Mouse (Mus musculus) adrenal gland, adult (tissue): ENCODE data around the gene Olfr1412.

Experiments used
- DNase-seq, 2 experiments: peaks; one replicate each; pipeline ENCODE4 v3.0.0; 2022 to 2023; ENCODE audit warnings: low spot score in 1 of 2; ENCODE audit not compliant: inconsistent age in 2 of 2

The Olfr1412 gene

DNA sequence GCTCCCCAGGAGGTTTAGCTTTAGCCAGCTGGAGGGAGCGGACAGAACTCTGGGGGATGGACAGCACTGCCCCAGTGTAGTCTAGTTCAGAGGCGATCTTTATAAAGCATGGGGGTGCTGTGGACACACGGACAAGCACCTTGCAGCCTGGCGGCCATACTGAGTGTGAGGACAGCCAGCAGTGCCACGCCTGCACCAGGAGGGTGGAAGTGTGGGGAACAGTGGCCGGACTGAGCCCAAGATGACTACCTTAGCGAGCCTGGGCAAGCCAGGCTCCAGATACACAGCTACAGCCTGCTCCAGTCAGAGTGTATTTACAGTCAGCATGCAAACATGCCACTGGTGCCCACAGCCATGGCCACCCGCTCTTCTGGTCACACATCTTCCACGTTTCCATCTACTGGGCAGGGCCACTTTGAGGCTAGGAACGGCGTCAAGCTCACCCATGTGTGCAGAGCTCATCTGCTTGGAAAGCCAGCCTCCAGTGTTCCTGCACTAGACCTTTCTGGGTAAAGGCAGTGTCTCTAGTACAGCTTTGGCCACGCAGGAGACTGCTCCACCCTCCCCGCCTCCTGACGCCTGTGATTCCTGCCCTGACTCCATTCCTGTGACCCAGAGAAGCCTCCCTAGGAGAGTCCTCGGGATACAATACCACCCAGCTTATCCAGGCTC is 52.1 kb downstream of the Olfr1412 start:
- DNase-seq: no peak

DNA sequence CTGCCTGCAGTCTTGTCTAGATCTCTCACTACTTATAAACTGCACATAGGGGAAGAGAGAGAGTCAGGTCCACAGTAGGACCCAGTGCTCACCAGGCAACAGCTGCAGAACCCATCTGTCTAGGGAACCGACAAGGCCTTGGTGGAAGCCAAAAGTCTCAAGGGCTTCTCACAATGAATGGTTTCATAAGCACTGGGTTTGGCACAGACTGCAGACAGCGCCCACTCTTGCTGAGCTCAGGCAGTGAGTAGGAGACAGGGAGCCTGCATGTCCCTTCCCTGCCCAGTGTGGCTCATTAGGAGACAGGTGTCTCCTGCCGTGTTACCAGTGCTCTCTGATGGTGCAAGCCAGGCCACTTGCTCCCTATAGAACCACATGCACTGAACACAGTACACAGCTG is 52.6 kb downstream of the Olfr1412 start:
- peak in 1 of 2 experiments; percentile 86 for DNase-seq

DNA sequence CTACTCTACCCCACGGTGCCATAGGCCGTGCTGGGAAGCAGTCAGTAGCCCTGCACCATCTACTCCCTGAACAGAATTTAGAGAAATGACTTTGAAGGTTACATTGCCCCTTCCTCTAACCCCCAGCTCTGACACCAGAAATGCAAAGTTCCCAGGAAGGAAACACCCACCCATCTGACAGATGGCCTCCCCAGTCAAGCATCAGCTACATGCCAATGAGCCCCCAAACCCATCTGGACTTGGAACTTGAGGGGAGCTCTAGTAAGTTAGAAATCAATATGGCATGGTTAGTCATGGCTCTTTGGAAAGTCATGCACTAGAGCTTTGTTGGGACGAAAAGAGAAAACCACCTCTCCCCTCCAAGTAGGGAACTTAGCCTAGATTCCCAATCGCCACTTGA is 53.2 kb downstream of the Olfr1412 start:
- DNase-seq: no peak

DNA sequence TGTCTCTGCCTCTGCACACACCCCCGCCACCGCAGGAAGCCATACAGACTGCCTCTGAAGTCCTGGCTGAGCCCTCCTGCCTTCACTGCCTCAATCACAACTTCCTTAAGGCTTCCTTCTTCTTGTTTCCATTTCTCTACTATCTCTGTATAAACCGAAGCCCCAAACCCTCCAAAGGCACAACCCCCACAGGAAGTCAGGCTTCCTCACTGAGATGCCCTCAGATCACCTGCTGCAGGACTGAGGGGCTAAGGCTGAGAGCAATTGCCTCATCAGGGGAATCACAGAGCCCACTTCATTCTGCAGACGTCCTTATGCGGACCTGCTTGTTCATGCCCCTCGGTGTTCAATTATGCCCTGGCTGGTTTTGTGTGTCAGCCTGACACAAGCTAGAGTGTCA is 54.8 kb downstream of the Olfr1412 start:
- peak in 1 of 2 experiments; percentile 16 for DNase-seq
